Comparison of ENCODE assay signal across 7 mouse cellular contexts in genomic region chr7:101309985-101310326, GRCm38 (mm10). TPM values are rescaled to one million over a fixed set of nuclear protein-coding genes. Genes with fewer than 3 reads are reported as not detected.
DNase-seq lines count a peak whose midpoint lies in the region; ATAC-seq lines count a peak whose summit lies in the region.

No protein-coding gene starts in this region.

- H3K9me3 ChIP-seq in megakaryocyte, embryonic 14.5 days: no peaks in the 10 kb centered on the region
- H3K9me3 ChIP-seq in forebrain, embryonic 12.5 days: no peaks in the 10 kb centered on the region
- H3K9me3 ChIP-seq in limb, embryonic 13.5 days: no peaks in the 10 kb centered on the region
- no peaks in the 10 kb centered on the region for H3K9me3 ChIP-seq in stomach, embryonic 14.5 days (ENCODE audit: control insufficient read depth, low read depth, low read length)

- WGBS in forebrain, embryonic 12.5 days: 48% methylated on average over 5 of the region's 5 CpGs
- 30% methylated on average over 5 of the region's 5 CpGs for WGBS in limb, embryonic 13.5 days
- 37% methylated on average over 5 of the region's 5 CpGs for WGBS in stomach, embryonic 14.5 days

- peaks cover 62% of the 10 kb centered on the region for H3K4me1 ChIP-seq in megakaryocyte, embryonic 14.5 days
- no peaks in the 10 kb centered on the region for H3K4me1 ChIP-seq in forebrain, embryonic 12.5 days
- H3K4me1 ChIP-seq in limb, embryonic 13.5 days: 0 out of 2 replicates have a peak, but pooled peaks cover 3% of the 10 kb centered on the region
- no peaks in the 10 kb centered on the region for H3K4me1 ChIP-seq in stomach, embryonic 14.5 days (ENCODE audit: control insufficient read depth, insufficient read depth, low read length)

- H3K4me3 ChIP-seq in megakaryocyte, embryonic 14.5 days (replicated peaks): peak overlapping the region; percentile 94
- H3K4me3 ChIP-seq in forebrain, embryonic 12.5 days (replicated peaks): peak overlapping the region; percentile 59
- peak overlapping the region; percentile 68 for H3K4me3 ChIP-seq in limb, embryonic 13.5 days
- H3K4me3 ChIP-seq in stomach, embryonic 14.5 days (ENCODE audit: low read depth, low read length): peak overlapping the region; percentile 47

- no peaks in the 10 kb centered on the region for H3K36me3 ChIP-seq in megakaryocyte, embryonic 14.5 days (replicated peaks; ENCODE audit: low read length)
- no peaks in the 10 kb centered on the region for H3K36me3 ChIP-seq in forebrain, embryonic 12.5 days (replicated peaks)
- H3K36me3 ChIP-seq in limb, embryonic 13.5 days: no peaks in the 10 kb centered on the region
- H3K36me3 ChIP-seq in stomach, embryonic 14.5 days (ENCODE audit: control insufficient read depth, insufficient read depth, low read length): no peaks in the 10 kb centered on the region

- no peak overlapping the region for H3K27ac ChIP-seq in forebrain, embryonic 12.5 days
- H3K27ac ChIP-seq in limb, embryonic 13.5 days: peak overlapping the region; percentile 95; the same call in 1 of the 2 replicates
- peak overlapping the region; percentile 90; the same call in 1 of the 2 replicates for H3K27ac ChIP-seq in stomach, embryonic 14.5 days (ENCODE audit: low read length)

- no peak for ATAC-seq in megakaryocyte, adult 5-6 weeks (ENCODE audit: poor library complexity, severe bottlenecking)
- peak; percentile 49; the same call in 1 of the 2 replicates for ATAC-seq in forebrain, embryonic 12.5 days (ENCODE audit: low FRiP score)
- ATAC-seq in limb, embryonic 13.5 days (ENCODE audit: low FRiP score, low read depth): peak; percentile 34; the same call in 1 of the 2 replicates
- peak; percentile 1; the same call in 1 of the 2 replicates for ATAC-seq in stomach, embryonic 14.5 days (ENCODE audit: insufficient number of reproducible peaks, insufficient read depth, low FRiP score, low read depth)
- ATAC-seq in activated CD4-positive, CD25-positive, alpha-beta regulatory T cell, adult 4 months: no peak

- no peaks in the 10 kb centered on the region for H3K27me3 ChIP-seq in megakaryocyte, embryonic 14.5 days (replicated peaks)
- H3K27me3 ChIP-seq in forebrain, embryonic 12.5 days: no peaks in the 10 kb centered on the region
- H3K27me3 ChIP-seq in limb, embryonic 13.5 days: no peaks in the 10 kb centered on the region
- H3K27me3 ChIP-seq in stomach, embryonic 14.5 days (ENCODE audit: control insufficient read depth, insufficient read depth, low read length): no peaks in the 10 kb centered on the region

- H3K9ac ChIP-seq in forebrain, embryonic 12.5 days: peak overlapping the region; percentile 64; the same call in 1 of the 2 replicates
- peak overlapping the region; percentile 74 for H3K9ac ChIP-seq in limb, embryonic 13.5 days
- no peak overlapping the region for H3K9ac ChIP-seq in stomach, embryonic 14.5 days (replicated peaks; ENCODE audit: low read depth, low read length)

- H3K4me2 ChIP-seq in forebrain, embryonic 12.5 days: peak overlapping the region; percentile 59
- H3K4me2 ChIP-seq in limb, embryonic 13.5 days (replicated peaks): peak overlapping the region; percentile 61
- H3K4me2 ChIP-seq in stomach, embryonic 14.5 days (replicated peaks; ENCODE audit: low read depth, low read length): peak overlapping the region; percentile 52

- no peak for DNase-seq in natural killer cell, adult 2 months (ENCODE audit: low spot score in 2 of 2)

RNA-seq across cellular contexts. Expression of gene Stard10, which starts 6.9 kb away (rescaled TPM):
- 236 and 315 TPM in 2 replicates for polyA plus RNA-seq in megakaryocyte, embryonic 14.5 days (2012; ENCODE audit: insufficient read depth, low replicate concordance)
- total RNA-seq in megakaryocyte, adult 5-6 weeks (2015): 22.3 and 23.9 TPM in 2 replicates
- total RNA-seq in megakaryocyte, adult 5-6 weeks (2017): 8.2 and 8.4 TPM in 2 replicates
- polyA plus RNA-seq in forebrain, embryonic 12.5 days (2016; fragmentation: Nextera tagmentation; extraction: Ambion mirVana): 5.8 and 6.2 TPM in 2 replicates
- polyA plus RNA-seq in limb, embryonic 13.5 days (2015; fragmentation: Nextera tagmentation; extraction: Ambion mirVana): 19.9 and 22.3 TPM in 2 replicates
- polyA plus RNA-seq in stomach, embryonic 14.5 days (2014; fragmentation: Nextera tagmentation; extraction: Ambion mirVana): 123 and 128 TPM in 2 replicates
- polyA plus RNA-seq in activated CD4-positive, CD25-positive, alpha-beta regulatory T cell, adult 4 months (2017; shearing (Covaris generic)): 1 to 10 TPM; 2.5 to 2.9 TPM

RNA-seq across cellular contexts. Expression of gene Atg16l2, which starts 7.9 kb away (rescaled TPM):
- polyA plus RNA-seq in megakaryocyte, embryonic 14.5 days (2012; ENCODE audit: insufficient read depth, low replicate concordance): 3.2 and 7.8 TPM in 2 replicates
- total RNA-seq in megakaryocyte, adult 5-6 weeks (2015): 16.2 and 20.2 TPM in 2 replicates
- total RNA-seq in megakaryocyte, adult 5-6 weeks (2017): 9.9 and 15.3 TPM in 2 replicates
- polyA plus RNA-seq in forebrain, embryonic 12.5 days (2016; fragmentation: Nextera tagmentation; extraction: Ambion mirVana): 18.8 and 21.8 TPM in 2 replicates
- 21.4 and 24.5 TPM in 2 replicates for polyA plus RNA-seq in limb, embryonic 13.5 days (2015; fragmentation: Nextera tagmentation; extraction: Ambion mirVana)
- polyA plus RNA-seq in stomach, embryonic 14.5 days (2014; fragmentation: Nextera tagmentation; extraction: Ambion mirVana): 12.0 and 16.2 TPM in 2 replicates
- 10 to 100 TPM; 38.2 to 56.7 TPM for polyA plus RNA-seq in activated CD4-positive, CD25-positive, alpha-beta regulatory T cell, adult 4 months (2017; shearing (Covaris generic))

RNA-seq across cellular contexts. Expression of gene Arap1, which starts 37.9 kb away (rescaled TPM):
- 143 and 148 TPM in 2 replicates for polyA plus RNA-seq in megakaryocyte, embryonic 14.5 days (2012; ENCODE audit: insufficient read depth, low replicate concordance)
- 141 and 152 TPM in 2 replicates for total RNA-seq in megakaryocyte, adult 5-6 weeks (2015)
- 211 and 245 TPM in 2 replicates for total RNA-seq in megakaryocyte, adult 5-6 weeks (2017)
- polyA plus RNA-seq in forebrain, embryonic 12.5 days (2016; fragmentation: Nextera tagmentation; extraction: Ambion mirVana): 11.9 and 13.4 TPM in 2 replicates
- 41.5 and 45.6 TPM in 2 replicates for polyA plus RNA-seq in limb, embryonic 13.5 days (2015; fragmentation: Nextera tagmentation; extraction: Ambion mirVana)
- 119 and 131 TPM in 2 replicates for polyA plus RNA-seq in stomach, embryonic 14.5 days (2014; fragmentation: Nextera tagmentation; extraction: Ambion mirVana)
- 10 to 100 TPM; 27.1 to 51.2 TPM for polyA plus RNA-seq in activated CD4-positive, CD25-positive, alpha-beta regulatory T cell, adult 4 months (2017; shearing (Covaris generic))

Comparison
In these comparisons a context has a peak if more than half of its experiments do, and no peak if none do; other contexts are left out.
1. ATAC-seq: peak in forebrain, embryonic 12.5 days (single experiment), limb, embryonic 13.5 days (single experiment) and stomach, embryonic 14.5 days (single experiment); none in megakaryocyte, adult 5-6 weeks (single experiment) and activated CD4-positive, CD25-positive, alpha-beta regulatory T cell, adult 4 months (single experiment).
2. Peak in every context shown above with its lines, with median percentiles within 50 percentile points of each other: H3K4me3 ChIP-seq and H3K4me2 ChIP-seq.